Mouse (Mus musculus) left cerebral cortex, postnatal 36 days (tissue): ENCODE data around the gene Zfp850. TPM values are rescaled to one million over a fixed set of nuclear protein-coding genes. Genes with fewer than 3 reads are reported as not detected.
"Not testable (repeated sequence)": the region's sequence is repeated elsewhere in the genome, so short reads cannot be mapped to it uniquely, and the experiment has no call there.

ENCODE experiments used
- DNase-seq, 2 experiments: peaks; one replicate each; pipeline ENCODE4 v3.0.0; 2021 to 2022; ENCODE audit warnings: low spot score in 2 of 2, mixed read lengths in 1 of 2
- intact Hi-C: fragments of 180-260 bp; cut with DNase I; formaldehyde crosslinking; loops from one replicate; pipeline ENCODE4 v1.15.1; 2025
- total RNA-seq, 2 experiments: library from RNA; stranded (reverse); gene quantifications; 2 replicates each; pipeline ENCODE4 v1.2.3; 2021

The Zfp850 gene
- total RNA-seq = 1 to 10 TPM; 5.9 to 6.3 TPM

DNA sequence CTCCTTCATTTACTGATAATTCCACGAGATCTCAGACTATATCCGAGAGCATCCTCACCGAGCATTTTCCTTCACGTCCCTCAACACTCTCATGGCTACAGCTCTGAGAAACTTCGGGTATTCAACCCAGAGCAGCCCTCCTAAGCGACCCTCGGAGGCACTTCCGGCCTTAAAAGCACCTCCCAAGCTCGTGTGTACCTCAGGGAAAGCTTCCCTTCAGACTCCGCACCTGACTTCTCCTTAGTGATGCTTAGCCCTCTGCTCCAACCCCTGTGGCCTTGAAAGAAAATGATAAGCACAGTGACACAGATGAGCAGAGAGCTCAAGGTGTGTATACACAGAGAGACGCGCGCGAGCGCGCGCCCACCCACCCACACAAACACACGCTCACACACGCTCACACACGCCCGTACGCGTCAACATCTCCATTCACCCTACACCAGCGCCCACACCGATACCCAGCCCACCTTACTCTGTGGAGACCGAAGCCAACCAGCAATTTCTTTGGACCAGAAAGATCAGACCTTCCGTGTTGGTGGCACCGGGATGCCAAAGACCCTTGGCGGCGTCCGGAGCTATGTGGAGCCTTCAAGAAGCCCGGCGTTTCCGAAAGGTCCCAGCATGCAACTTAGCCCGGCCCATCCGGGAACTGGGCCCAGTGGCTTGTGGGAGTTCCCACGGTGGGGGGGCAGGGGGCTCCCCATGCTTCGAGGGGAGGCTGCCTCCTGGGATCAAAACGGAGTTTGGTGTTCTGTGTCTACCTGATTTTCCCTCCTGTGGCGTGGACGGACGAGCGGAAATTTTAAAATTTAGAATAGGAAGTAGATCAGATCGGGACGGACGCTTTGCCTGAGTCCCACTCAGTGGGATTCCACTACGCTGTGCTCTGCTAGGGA is at the start of gene Zfp850:
Gene Zfp850 (minus strand): TSS at position 567 of the 896 bp plus-strand sequence.
- peak; percentile 82 to 83 for DNase-seq
- intact Hi-C loops = no loop called here

DNA sequence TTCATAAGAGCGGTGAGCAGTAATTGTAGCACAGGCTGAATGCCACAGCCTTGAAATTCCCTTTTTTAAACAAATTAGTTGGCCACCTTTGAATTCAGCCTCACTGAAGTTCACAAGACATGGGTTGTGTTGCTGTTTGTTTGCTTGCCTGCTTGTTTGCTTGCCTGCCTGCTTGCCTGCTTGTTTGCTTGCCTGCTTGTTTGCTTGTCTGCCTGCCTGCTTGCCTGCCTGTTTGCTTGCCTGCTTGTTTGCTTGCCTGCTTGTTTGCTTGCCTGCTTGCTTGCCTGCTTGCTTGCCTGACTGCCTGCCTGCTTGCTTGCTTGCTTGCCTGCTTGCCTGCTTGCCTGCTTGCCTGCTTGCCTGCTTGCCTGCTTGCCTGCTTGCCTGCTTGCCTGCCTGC is 46.1 kb upstream of the Zfp850 start:
- DNase-seq = no peak
- intact Hi-C loops = loop anchor here (10.0 kb wide), 1 partner anchor 245 kb away; the partner anchor contains the start of gene Dll3

- intact Hi-C loops = loop anchor here (5.0 to 10.0 kb wide), 2 partner anchors 94 to 252 kb away; partner anchors contain the start of gene Dll3
- DNase-seq = no peak
Observed at GRCm38 (mm10) chr7:28053046-28053930, 39.4 kb upstream of the Zfp850 start.

DNA sequence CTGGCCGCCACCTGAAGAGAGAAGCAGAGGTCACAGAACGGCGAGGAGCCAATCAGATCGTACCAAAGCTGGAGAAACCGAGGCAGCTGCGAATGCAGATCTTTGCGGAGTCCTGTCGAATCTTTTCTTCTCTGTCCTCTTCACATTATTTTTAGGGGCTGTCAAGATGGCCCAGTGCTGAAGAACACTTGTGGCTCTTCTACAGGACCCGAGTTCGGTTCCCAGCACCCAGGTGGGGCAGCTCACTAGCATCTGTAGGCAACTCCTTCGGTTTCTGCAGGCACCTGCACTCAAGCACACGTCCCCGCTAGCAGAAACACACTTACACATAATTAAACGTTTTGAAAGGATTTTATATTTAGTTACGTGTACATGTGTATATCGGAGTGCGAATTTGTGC is 36.7 kb upstream of the Zfp850 start:
- intact Hi-C loops = loop anchor here (1.0 to 10.0 kb wide), 3 partner anchors 97 to 254 kb away; partner anchors contain the start of gene Dll3
- no peak for DNase-seq

DNA sequence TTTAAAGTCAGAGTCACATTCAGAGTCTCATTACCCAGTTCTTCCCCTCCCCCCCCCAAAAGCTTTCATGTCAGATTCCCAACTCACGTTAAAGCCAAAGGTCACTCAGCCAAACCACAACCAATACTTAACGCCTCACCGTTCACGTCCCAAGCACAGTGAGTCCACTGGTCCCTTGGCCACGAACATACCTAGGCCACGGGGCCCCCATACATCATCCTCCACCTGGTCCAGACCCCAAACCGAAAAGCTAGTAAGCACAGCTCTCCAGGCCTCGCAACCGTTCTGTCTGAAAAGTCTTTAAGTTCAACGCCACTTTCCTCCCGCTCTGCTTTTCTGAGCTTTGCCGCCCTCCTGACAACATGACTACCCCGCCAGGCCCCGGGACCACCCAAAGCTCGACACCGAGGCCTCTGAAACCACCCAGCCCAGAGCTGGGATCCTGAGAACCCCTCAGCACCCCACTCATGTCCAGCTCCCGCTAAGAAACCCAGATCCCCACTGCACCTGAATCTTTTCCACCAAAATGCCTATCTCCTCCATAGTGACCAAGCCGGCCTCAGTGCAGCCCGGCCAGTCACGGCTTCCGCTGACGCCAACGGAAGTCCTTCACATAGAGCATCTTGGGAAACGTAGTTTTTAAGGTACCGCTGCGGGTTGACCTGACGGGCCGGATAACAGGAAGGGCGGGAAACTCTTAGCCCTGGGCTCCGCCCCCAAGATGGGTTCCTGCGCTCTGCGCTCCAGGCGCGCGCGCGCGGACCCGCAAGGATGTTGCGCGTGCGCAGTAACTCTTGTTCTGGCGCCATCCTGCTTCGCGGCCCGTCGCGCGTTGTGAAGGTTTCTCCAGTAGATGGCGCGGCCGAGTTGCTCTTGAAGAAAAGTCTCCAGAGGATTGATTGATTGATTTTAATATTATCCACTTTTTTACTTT is 35.8 kb upstream of the Zfp850 start, which contains the start of gene Psmc4:
Gene Psmc4 (minus strand): TSS at position 626 of the 934 bp plus-strand sequence.
- intact Hi-C loops = loop anchor here (1.0 to 10.0 kb wide), 3 partner anchors 98 to 255 kb away; partner anchors contain the start of gene Dll3
- DNase-seq = peak; percentile 98

GRCm38 (mm10) chr7:28044524-28044923 is 30.6 kb upstream of the Zfp850 start:
- no peak for DNase-seq
- intact Hi-C loops = no loop called here

- intact Hi-C loops = no loop called here
- DNase-seq = no peak
Observed at GRCm38 (mm10) chr7:28014445-28014810, 513 bp upstream of the Zfp850 start.

GRCm38 (mm10) chr7:28010271-28010670 is 3.6 kb downstream of the Zfp850 start:
- intact Hi-C loops = no loop called here
- peak; percentile 17 to 43 for DNase-seq

DNA sequence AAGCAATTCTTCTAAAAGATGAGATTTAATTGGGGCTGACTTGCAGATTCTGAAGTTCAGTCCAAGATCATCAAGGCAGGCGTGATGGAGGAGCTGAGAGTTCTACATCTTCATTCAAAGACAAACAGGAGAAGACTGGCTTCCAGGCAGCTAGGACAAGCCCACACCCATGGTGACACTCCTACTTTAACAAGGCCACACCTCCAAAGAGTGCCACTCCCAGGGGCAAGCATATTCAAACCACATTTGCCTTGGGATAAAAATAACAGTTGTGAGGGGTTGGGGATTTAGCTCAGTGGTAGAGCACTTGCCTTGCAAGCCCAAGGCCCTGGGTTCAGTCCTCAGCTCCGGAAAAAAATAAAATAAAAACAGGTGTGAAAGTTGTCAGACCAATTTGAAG is 31.7 kb downstream of the Zfp850 start:
- intact Hi-C loops = no loop called here
- no peak for DNase-seq

- intact Hi-C loops = no loop called here
- peak; percentile 80 to 81 for DNase-seq
Observed at GRCm38 (mm10) chr7:27978683-27979528, 35.0 kb downstream of the Zfp850 start, which contains the start of gene Zfp780b. Gene Zfp780b (minus strand): TSS chr7:27979171.

DNA sequence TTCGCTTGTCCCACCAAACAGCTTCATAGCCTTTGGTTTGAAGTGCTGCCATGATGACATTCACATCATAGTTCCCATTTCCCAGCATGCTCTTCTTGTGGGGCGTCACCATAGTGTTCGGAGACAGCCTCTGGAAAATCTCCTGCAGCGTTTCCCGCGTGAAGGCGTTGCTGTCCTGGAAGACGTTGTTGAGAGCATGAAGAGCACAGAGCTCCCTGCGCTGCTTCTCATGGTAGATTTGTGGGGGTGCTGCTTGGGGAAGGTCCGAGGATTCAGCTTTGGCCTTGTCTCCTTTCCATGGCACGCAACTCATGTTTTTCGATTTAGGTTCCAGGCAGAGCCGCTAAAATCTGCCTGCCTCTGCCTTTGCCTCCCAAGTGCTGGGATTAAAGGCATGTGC is 64.5 kb downstream of the Zfp850 start:
- DNase-seq, intact Hi-C loops: not testable (repeated sequence)

DNA sequence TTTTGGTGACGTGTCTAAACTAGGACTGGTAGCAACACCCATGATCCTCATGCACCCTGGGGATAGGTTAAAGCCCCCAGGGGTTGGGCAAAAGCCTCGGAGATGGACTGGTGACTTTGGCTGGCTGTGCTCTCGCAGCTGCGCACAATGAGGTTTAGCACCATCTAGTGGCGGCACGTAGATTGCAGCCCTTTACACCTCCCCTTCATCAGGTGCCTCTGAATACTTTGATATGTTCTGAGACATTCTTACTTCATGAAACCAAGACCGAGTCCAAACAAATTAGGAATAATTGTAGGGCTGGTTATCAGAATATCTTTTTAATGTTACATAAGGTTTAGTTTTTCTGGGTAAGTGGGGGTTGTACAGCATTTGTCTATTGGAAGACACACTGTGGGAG is 72.0 kb downstream of the Zfp850 start:
- not testable (repeated sequence) for DNase-seq

More for the DNA sequence above, 72.0 kb downstream of the Zfp850 start:
- intact Hi-C loops = not testable (repeated sequence)

Other genes with a start within 250 kb of the Zfp850 start
- gene Zfp626, start 206.9 kb downstream of the Zfp850 start, total RNA-seq = 10 to 100 TPM in 1 of 2 experiments, 1 to 10 TPM in 1; 8.8 to 10.4 TPM
- gene Zfp59, start 175.5 kb downstream of the Zfp850 start, total RNA-seq = 1 to 10 TPM; 5.2 TPM
- 1 to 10 TPM; 1.7 to 2.2 TPM for gene Zfp607a, start 156.6 kb downstream of the Zfp850 start, total RNA-seq
- gene Zfp974, start 84.7 kb downstream of the Zfp850 start, total RNA-seq = 10 to 100 TPM; 11.3 to 16.3 TPM
- gene Zfp780b, start 34.9 kb downstream of the Zfp850 start, total RNA-seq = 10 to 100 TPM; 17.8 to 22.9 TPM
- gene Psmc4, start 36.0 kb upstream of the Zfp850 start, total RNA-seq = 100 to 1,000 TPM; 120 to 132 TPM
- gene Fcgbp, start 57.1 kb upstream of the Zfp850 start, total RNA-seq = under 1 TPM; 0.20 to 0.32 TPM
- under 1 TPM; 0.07 TPM for gene 9530053A07Rik, start 115.4 kb upstream of the Zfp850 start, total RNA-seq
- gene Fbl, start 155.6 kb upstream of the Zfp850 start, total RNA-seq = 10 to 100 TPM; 50.3 to 54.8 TPM
- gene Dyrk1b, start 165.4 kb upstream of the Zfp850 start, total RNA-seq = 10 to 100 TPM; 46.7 to 54.8 TPM